Mouse (Mus musculus): ENCODE measurements at regions not wholly inside any gene's neighbourhood (a gene's known extent, or its start where the extent isn't known, plus 50 kb on each side); places are given as distances from the start of the nearest gene placed in this dataset.

GRCm38 (mm10) chr7:137714318-137714962 is 277.0 kb downstream of the Glrx3 start:
- Histone ChIP-seq H3K36me3 (no peaks in the 10 kb centered on the region), H3K4me2 (no peak overlapping the region), H3K27ac (no peak overlapping the region), H3K4me3 (no peak overlapping the region), H3K9ac (no peak overlapping the region), H3K4me1 (replicated peaks) (peaks cover 7% of the 10 kb centered on the region; the same call in 1 of the 2 replicates), H3K9me3 (replicated peaks) (no peaks in the 10 kb centered on the region), H3K27me3 (no peaks in the 10 kb centered on the region)
- 0 out of 2 replicates have a peak, but pooled peaks have one; percentile 35 for ATAC-seq (replicated peaks; ENCODE audit: insufficient number of reproducible peaks, insufficient read depth, low FRiP score, low read depth)
- 29% methylated on average over 12 of the region's 12 CpGs for WGBS

GRCm38 (mm10) chr7:137715126-137715900 is 277.9 kb downstream of the Glrx3 start:
- no peak overlapping the region for H3K9ac ChIP-seq
- peaks cover 7% of the 10 kb centered on the region; the same call in 1 of the 2 replicates for H3K4me1 ChIP-seq (replicated peaks)
- H3K36me3 ChIP-seq, result no peaks in the 10 kb centered on the region
- no peak overlapping the region for H3K27ac ChIP-seq
- no peak overlapping the region for H3K4me2 ChIP-seq
- H3K4me3 ChIP-seq, result no peak overlapping the region
- no peaks in the 10 kb centered on the region for H3K27me3 ChIP-seq
- ATAC-seq (replicated peaks; ENCODE audit: insufficient number of reproducible peaks, insufficient read depth, low FRiP score, low read depth), result no peak
- WGBS, result 58% methylated on average over 6 of the region's 6 CpGs
- H3K9me3 ChIP-seq (replicated peaks), result no peaks in the 10 kb centered on the region

DNA sequence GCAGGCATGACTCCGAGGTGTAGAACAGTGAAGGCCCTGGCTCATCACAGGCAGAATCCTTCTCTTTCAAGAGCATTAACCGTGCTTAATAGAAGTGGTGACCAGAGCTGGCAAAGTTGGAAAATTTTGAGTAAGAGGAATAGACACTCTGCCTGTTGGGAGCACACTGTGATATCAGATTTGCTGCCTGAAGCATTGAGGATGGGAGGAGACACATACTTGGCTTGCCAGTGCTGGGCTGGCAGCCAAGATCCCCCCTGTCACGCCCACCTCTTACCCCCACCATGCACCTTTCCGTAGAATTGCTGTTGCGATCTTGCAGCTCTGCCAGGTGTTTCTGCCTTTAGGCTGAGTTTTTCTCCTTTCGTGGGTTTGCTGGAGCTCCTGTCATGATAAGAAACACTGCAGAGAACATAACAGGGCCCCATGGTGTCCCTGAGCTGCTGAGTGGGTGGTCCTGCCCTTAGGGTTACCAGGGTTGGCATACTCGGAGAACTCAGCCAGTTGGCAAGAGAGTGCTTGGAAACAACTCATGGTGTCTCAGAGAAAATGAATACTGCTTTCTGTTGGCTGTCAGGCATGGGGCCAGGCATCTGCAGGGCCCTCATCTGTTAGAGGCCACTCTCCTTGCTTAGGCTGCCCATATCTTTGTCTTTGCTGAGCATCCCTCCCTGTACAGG is 286.1 kb downstream of the Glrx3 start:
- WGBS, result 47% methylated on average over 7 of the region's 7 CpGs
- 0 out of 2 replicates have a peak, but pooled peaks have one; percentile 27 for ATAC-seq (replicated peaks; ENCODE audit: insufficient number of reproducible peaks, insufficient read depth, low FRiP score, low read depth)
- Histone ChIP-seq H3K27ac (no peak overlapping the region; the same call in 1 of the 2 replicates), H3K27me3 (no peaks in the 10 kb centered on the region), H3K4me1 (replicated peaks) (peaks cover 5% of the 10 kb centered on the region; the same call in 1 of the 2 replicates), H3K9me3 (replicated peaks) (no peaks in the 10 kb centered on the region), H3K4me3 (no peak overlapping the region), H3K9ac (no peak overlapping the region), H3K36me3 (no peaks in the 10 kb centered on the region), H3K4me2 (no peak overlapping the region)

DNA sequence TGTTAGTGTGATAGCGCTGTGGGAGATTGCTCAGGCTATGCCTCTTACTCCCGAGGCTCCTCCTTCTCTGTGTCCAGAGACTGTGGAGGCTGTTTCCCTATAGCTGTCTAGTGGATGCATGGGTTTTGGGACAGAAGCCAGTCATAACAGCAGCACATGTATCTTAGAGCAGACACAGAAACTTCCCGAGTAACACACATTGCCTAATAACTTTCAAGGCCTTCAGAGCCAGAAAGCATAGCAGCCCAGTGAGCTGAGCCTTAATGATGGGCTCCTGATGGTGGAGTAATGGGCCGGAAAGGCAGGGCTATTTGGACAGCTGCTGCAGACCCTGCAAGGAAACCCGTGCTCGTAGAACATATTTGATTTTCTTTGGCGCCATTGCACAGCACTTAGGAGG is 288.6 kb downstream of the Glrx3 start:
- no peak overlapping the region for H3K4me3 ChIP-seq
- WGBS, result 55% methylated on average over 7 of the region's 7 CpGs
- peaks cover 5% of the 10 kb centered on the region; the same call in 1 of the 2 replicates for H3K4me1 ChIP-seq (replicated peaks)
- no peak for ATAC-seq (replicated peaks; ENCODE audit: insufficient number of reproducible peaks, insufficient read depth, low FRiP score, low read depth)
- H3K27me3 ChIP-seq, result no peaks in the 10 kb centered on the region
- no peaks in the 10 kb centered on the region for H3K36me3 ChIP-seq
- H3K9ac ChIP-seq, result no peak overlapping the region
- no peaks in the 10 kb centered on the region for H3K9me3 ChIP-seq (replicated peaks)
- no peak overlapping the region for H3K27ac ChIP-seq
- no peak overlapping the region for H3K4me2 ChIP-seq

DNA sequence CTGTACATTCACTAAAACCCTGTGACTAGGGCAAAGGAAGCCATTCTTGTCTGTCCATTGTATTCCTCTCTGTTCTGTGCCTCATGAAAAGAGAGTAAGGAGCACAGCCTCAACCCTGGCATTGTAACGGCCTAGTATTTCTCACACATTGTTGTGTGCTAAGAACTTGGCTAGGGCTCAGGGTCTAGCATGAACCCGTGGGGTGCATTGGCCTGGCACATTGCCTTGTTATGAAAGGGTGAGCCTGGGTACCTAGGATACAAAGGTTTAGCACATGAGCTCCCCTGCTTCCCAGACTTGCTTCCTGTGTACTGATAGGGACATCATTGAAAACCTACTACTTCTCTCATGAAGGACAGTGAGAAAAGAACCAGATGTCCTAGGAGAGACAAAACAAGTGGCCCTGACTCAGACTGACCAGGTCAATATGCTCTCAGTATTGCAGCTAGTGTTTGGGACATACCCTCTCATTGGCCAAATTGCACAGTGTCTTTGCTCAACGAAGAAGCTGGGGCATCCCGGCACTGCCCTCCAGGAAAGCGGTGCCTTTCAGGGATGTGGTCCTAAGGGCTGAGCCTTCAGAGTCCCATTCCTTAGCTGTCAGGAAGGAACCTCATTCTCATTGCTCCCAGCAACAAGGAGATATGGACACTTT is 298.6 kb downstream of the Glrx3 start:
- H3K4me3 ChIP-seq, result no peak overlapping the region
- H3K4me2 ChIP-seq, result no peak overlapping the region
- 79% methylated on average over 5 of the region's 5 CpGs for WGBS
- no peak overlapping the region for H3K27ac ChIP-seq
- ATAC-seq (replicated peaks; ENCODE audit: insufficient number of reproducible peaks, insufficient read depth, low FRiP score, low read depth), result no peak
- H3K9me3 ChIP-seq (replicated peaks), result no peaks in the 10 kb centered on the region
- no peaks in the 10 kb centered on the region for H3K27me3 ChIP-seq
- H3K36me3 ChIP-seq, result no peaks in the 10 kb centered on the region
- no peak overlapping the region for H3K9ac ChIP-seq
- no peaks in the 10 kb centered on the region for H3K4me1 ChIP-seq (replicated peaks)

GRCm38 (mm10) chr7:137741702-137742101 is 304.3 kb downstream of the Glrx3 start:
- ATAC-seq (replicated peaks; ENCODE audit: insufficient number of reproducible peaks, insufficient read depth, low FRiP score, low read depth), result no peak

DNA sequence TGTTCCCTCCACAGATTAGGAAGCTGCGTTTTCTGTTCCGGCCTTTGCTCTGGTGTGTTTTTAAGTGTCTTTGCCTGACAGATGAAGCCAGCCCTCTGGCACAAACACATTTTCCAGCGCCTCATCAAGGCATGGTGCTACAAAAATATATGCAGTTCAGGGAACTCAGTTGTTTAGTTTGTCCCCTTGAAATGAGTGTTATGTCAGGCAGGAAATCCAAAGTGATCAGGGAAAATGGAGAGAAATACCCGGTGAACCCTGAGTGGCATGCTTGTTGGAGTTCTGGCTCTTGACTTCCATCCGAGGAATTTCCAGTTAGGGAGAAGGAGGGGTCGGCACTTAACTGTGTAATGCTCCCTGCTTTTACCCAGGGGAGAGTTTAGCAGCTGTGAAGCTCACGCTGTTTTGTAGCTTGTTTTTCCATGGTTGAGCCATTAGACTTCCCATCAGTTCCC is 304.9 kb downstream of the Glrx3 start:
- ATAC-seq (replicated peaks; ENCODE audit: insufficient number of reproducible peaks, insufficient read depth, low FRiP score, low read depth), result no peak
- no peaks in the 10 kb centered on the region for H3K9me3 ChIP-seq (replicated peaks)
- H3K27ac ChIP-seq, result no peak overlapping the region
- 15% methylated on average over 7 of the region's 7 CpGs for WGBS
- no peak overlapping the region for H3K4me2 ChIP-seq
- no peak overlapping the region for H3K4me3 ChIP-seq
- H3K9ac ChIP-seq, result no peak overlapping the region
- H3K27me3 ChIP-seq, result no peaks in the 10 kb centered on the region
- H3K4me1 ChIP-seq (replicated peaks), result no peaks in the 10 kb centered on the region
- H3K36me3 ChIP-seq, result no peaks in the 10 kb centered on the region

More at GRCm38 (mm10) chr7:137741702-137742101, 304.3 kb downstream of the Glrx3 start:
- H3K27ac ChIP-seq, result no peak overlapping the region
- no peaks in the 10 kb centered on the region for H3K36me3 ChIP-seq
- whole genome bisulfite sequencing, result 51% methylated on average over 3 of the region's 3 CpGs
- no peak overlapping the region for H3K9ac ChIP-seq
- no peaks in the 10 kb centered on the region for H3K4me1 ChIP-seq (replicated peaks)
- H3K4me2 ChIP-seq, result no peak overlapping the region
- no peak overlapping the region for H3K4me3 ChIP-seq
- no peaks in the 10 kb centered on the region for H3K9me3 ChIP-seq (replicated peaks)
- H3K27me3 ChIP-seq, result no peaks in the 10 kb centered on the region

GRCm38 (mm10) chr7:137745575-137745974 is 308.2 kb downstream of the Glrx3 start:
- ATAC-seq (replicated peaks; ENCODE audit: insufficient number of reproducible peaks, insufficient read depth, low FRiP score, low read depth), result no peak

GRCm38 (mm10) chr7:137745991-137746390 is 308.6 kb downstream of the Glrx3 start:
- H3K4me2 ChIP-seq, result no peak overlapping the region
- H3K9ac ChIP-seq, result no peak overlapping the region
- no peaks in the 10 kb centered on the region for H3K36me3 ChIP-seq
- no peak for ATAC-seq (replicated peaks; ENCODE audit: insufficient number of reproducible peaks, insufficient read depth, low FRiP score, low read depth)
- H3K4me1 ChIP-seq (replicated peaks), result no peaks in the 10 kb centered on the region
- no peak overlapping the region for H3K4me3 ChIP-seq
- WGBS, result 69% methylated on average over 3 of the region's 3 CpGs
- H3K9me3 ChIP-seq (replicated peaks), result no peaks in the 10 kb centered on the region
- no peaks in the 10 kb centered on the region for H3K27me3 ChIP-seq
- no peak overlapping the region for H3K27ac ChIP-seq

More at GRCm38 (mm10) chr7:137745575-137745974, 308.2 kb downstream of the Glrx3 start:
- Histone ChIP-seq H3K27ac (no peak overlapping the region), H3K4me1 (replicated peaks) (no peaks in the 10 kb centered on the region), H3K4me2 (no peak overlapping the region), H3K9ac (no peak overlapping the region), H3K36me3 (no peaks in the 10 kb centered on the region), H3K9me3 (replicated peaks) (no peaks in the 10 kb centered on the region), H3K27me3 (no peaks in the 10 kb centered on the region), H3K4me3 (no peak overlapping the region)
- WGBS, result 67% methylated on average over 1 of the region's 1 CpGs

DNA sequence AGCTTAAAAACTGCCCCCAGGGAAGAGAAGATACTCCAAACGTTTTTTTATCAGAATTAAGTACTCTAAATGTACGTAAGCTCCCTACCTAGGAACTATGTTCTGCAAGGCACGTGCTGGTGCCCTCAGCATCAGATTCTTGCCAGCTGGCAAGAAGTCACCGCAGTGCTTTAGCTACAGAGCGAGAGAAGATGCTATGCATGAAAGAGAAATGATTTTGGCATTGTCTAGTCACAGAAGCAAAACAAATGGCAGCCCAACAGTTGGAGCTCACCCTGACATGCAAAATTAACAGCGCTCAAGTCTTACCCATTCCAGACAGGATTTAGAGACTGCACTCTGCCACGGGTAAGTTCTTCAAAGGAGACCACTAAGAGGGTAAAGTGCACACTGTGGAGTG is 311.5 kb downstream of the Glrx3 start:
- no peak overlapping the region for H3K4me2 ChIP-seq
- H3K27ac ChIP-seq, result no peak overlapping the region
- H3K9me3 ChIP-seq (replicated peaks), result no peaks in the 10 kb centered on the region
- H3K27me3 ChIP-seq, result no peaks in the 10 kb centered on the region
- no peak overlapping the region for H3K9ac ChIP-seq
- H3K4me1 ChIP-seq (replicated peaks), result no peaks in the 10 kb centered on the region
- no peak overlapping the region for H3K4me3 ChIP-seq
- 70% methylated on average over 7 of the region's 7 CpGs for WGBS
- H3K36me3 ChIP-seq, result no peaks in the 10 kb centered on the region
- ATAC-seq (replicated peaks; ENCODE audit: insufficient number of reproducible peaks, insufficient read depth, low FRiP score, low read depth), result no peak

- Histone ChIP-seq H3K9ac (no peak overlapping the region), H3K27ac (no peak overlapping the region), H3K4me2 (no peak overlapping the region), H3K4me1 (replicated peaks) (no peaks in the 10 kb centered on the region), H3K4me3 (no peak overlapping the region), H3K27me3 (no peaks in the 10 kb centered on the region), H3K9me3 (replicated peaks) (no peaks in the 10 kb centered on the region), H3K36me3 (no peaks in the 10 kb centered on the region)
- ATAC-seq (replicated peaks; ENCODE audit: insufficient number of reproducible peaks, insufficient read depth, low FRiP score, low read depth), result no peak
- 25% methylated on average over 1 of the region's 1 CpGs for WGBS
Measured at GRCm38 (mm10) chr7:137750741-137751140, 313.3 kb downstream of the Glrx3 start.
